In genomic region chr4:33189735-33190036, GRCm38 (mm10) we compare ENCODE assay signal across 8 mouse cellular contexts. TPM values are rescaled to one million over a fixed set of nuclear protein-coding genes. Genes with fewer than 3 reads are reported as not detected.
A peak's percentile ranks its signal among the peaks of the same experiment; 100 is the strongest.
DNase-seq lines count a peak whose midpoint lies in the region; ATAC-seq and TF ChIP-seq lines count a peak whose summit lies in the region.

Pm20d2 (minus strand) TSS chr4:33189737.

- no peak for TF ChIP-seq CTCF in bone marrow, adult 2 months (IDR thresholded peaks at IDR 0.05; ENCODE audit: control insufficient read depth, insufficient read depth, low read length)

- TF ChIP-seq POLR2A in bone marrow, adult 2 months (IDR thresholded peaks at IDR 0.05; ENCODE audit: borderline replicate concordance, control insufficient read depth, low read depth, low read length), result no peak

- no peaks in the 10 kb centered on the region; the same call in 1 of the 2 replicates for H3K9me3 ChIP-seq in erythroblast, embryonic 14.5 days (ENCODE audit: control insufficient read depth, low read length)
- peaks cover under 1% of the 10 kb centered on the region; the same call in 1 of the 2 replicates for H3K9me3 ChIP-seq in heart, embryonic 12.5 days (replicated peaks)
- no peaks in the 10 kb centered on the region for H3K9me3 ChIP-seq in liver, embryonic 11.5 days (ENCODE audit: control insufficient read depth, low read length)

- H3K9ac ChIP-seq in heart, embryonic 12.5 days, result peak within 1 kb of the TSS; percentile 73
- H3K9ac ChIP-seq in liver, embryonic 11.5 days (ENCODE audit: low read depth, low read length), result peak within 1 kb of the TSS; percentile 59

- peaks cover 44% of the 10 kb centered on the region for H3K27me3 ChIP-seq in erythroblast, embryonic 14.5 days (ENCODE audit: control insufficient read depth)
- H3K27me3 ChIP-seq in heart, embryonic 12.5 days (replicated peaks), result no peaks in the 10 kb centered on the region
- peaks cover 20% of the 10 kb centered on the region for H3K27me3 ChIP-seq in liver, embryonic 11.5 days (replicated peaks; ENCODE audit: control insufficient read depth, insufficient read depth, low read length)

- H3K27ac ChIP-seq in bone marrow, adult 2 months (ENCODE audit: control insufficient read depth, insufficient read depth, low read depth, low read length, poor library complexity), result peak within 1 kb of the TSS; percentile 21; the same call in 1 of the 2 replicates
- peak within 1 kb of the TSS; percentile 84 for H3K27ac ChIP-seq in heart, embryonic 12.5 days (ENCODE audit: poor library complexity, severe bottlenecking)
- peak within 1 kb of the TSS; percentile 58; the same call in 1 of the 2 replicates for H3K27ac ChIP-seq in liver, embryonic 11.5 days (ENCODE audit: low read depth, low read length)

- ATAC-seq in erythroblast, adult 5-6 weeks (replicated peaks; ENCODE audit: low FRiP score, poor library complexity, severe bottlenecking), result no peak
- no peak for ATAC-seq in heart, embryonic 12.5 days (ENCODE audit: insufficient number of reproducible peaks, low FRiP score)
- ATAC-seq in liver, embryonic 11.5 days (replicated peaks; ENCODE audit: low FRiP score), result no peak
- ATAC-seq in monocyte, adult 5-6 weeks (replicated peaks; ENCODE audit: insufficient number of reproducible peaks, low FRiP score, low TSS enrichment, poor library complexity, severe bottlenecking), result no peak

- H3K4me3 ChIP-seq in erythroblast, embryonic 14.5 days (replicated peaks), result peak within 1 kb of the TSS; percentile 49
- peak within 1 kb of the TSS; percentile 7 for H3K4me3 ChIP-seq in bone marrow, adult 2 months (replicated peaks; ENCODE audit: control insufficient read depth, low read depth, low read length)
- H3K4me3 ChIP-seq in heart, embryonic 12.5 days, result peak within 1 kb of the TSS; percentile 82
- peak within 1 kb of the TSS; percentile 62 for H3K4me3 ChIP-seq in liver, embryonic 11.5 days (ENCODE audit: low read depth, low read length)

- no peak for DNase-seq in liver, embryonic 11.5 days (ENCODE audit: low spot score)
- DNase-seq in yolk sac, embryonic 10.5 days (ENCODE audit: low spot score), result no peak
- DNase-seq in adipocyte (ENCODE audit: low spot score), result no peak

- 15% methylated on average over 6 of the region's 6 CpGs for WGBS in bone marrow, adult 2 months
- WGBS in heart, embryonic 12.5 days, result 16% methylated on average over 6 of the region's 6 CpGs
- 18% methylated on average over 6 of the region's 6 CpGs for WGBS in liver, embryonic 11.5 days

- H3K4me2 ChIP-seq in heart, embryonic 12.5 days, result peak within 1 kb of the TSS; percentile 96
- peak within 1 kb of the TSS; percentile 93 for H3K4me2 ChIP-seq in liver, embryonic 11.5 days

- H3K36me3 ChIP-seq in erythroblast, embryonic 14.5 days (ENCODE audit: control insufficient read depth), result no peaks in the 10 kb centered on the region
- 0 out of 2 replicates have a peak, but pooled peaks cover 3% of the 10 kb centered on the region for H3K36me3 ChIP-seq in heart, embryonic 12.5 days
- H3K36me3 ChIP-seq in liver, embryonic 11.5 days (ENCODE audit: control insufficient read depth, insufficient read depth, low read length), result no peaks in the 10 kb centered on the region

- H3K4me1 ChIP-seq in erythroblast, embryonic 14.5 days (ENCODE audit: control insufficient read depth), result peaks cover 5% of the 10 kb centered on the region
- no peaks in the 10 kb centered on the region for H3K4me1 ChIP-seq in bone marrow, adult 2 months (ENCODE audit: control insufficient read depth, insufficient read depth, low read length)
- H3K4me1 ChIP-seq in heart, embryonic 12.5 days (replicated peaks), result 0 out of 2 replicates have a peak, but pooled peaks cover 6% of the 10 kb centered on the region
- 0 out of 2 replicates have a peak, but pooled peaks cover 2% of the 10 kb centered on the region for H3K4me1 ChIP-seq in liver, embryonic 11.5 days (replicated peaks; ENCODE audit: control insufficient read depth, insufficient read depth, low read length)

RNA-seq across cellular contexts. Expression of gene Pm20d2, which starts in this region (rescaled TPM):
- not detected in 2 replicates for polyA plus RNA-seq in erythroblast, embryonic 14.5 days (2012)
- total RNA-seq in erythroblast, adult 5-6 weeks (2015; ENCODE audit: low replicate concordance), result not detected in 2 replicates
- total RNA-seq in erythroblast, adult 5-6 weeks (2017; ENCODE audit: low replicate concordance), result 0.28 TPM in 1 of 2 replicates, not detected in the other
- polyA plus RNA-seq in bone marrow, adult 2 months (2011; ENCODE audit: insufficient read depth, insufficient read length, low replicate concordance, missing spikeins), result 1.2 and 2.8 TPM in 2 replicates
- 1.8 and 2.0 TPM in 2 replicates for polyA plus RNA-seq in heart, embryonic 12.5 days (2016; fragmentation: Nextera tagmentation; extraction: Ambion mirVana)
- 0.26 and 0.70 TPM in 2 replicates for polyA plus RNA-seq in liver, embryonic 11.5 days (2014; fragmentation: Nextera tagmentation; extraction: Ambion mirVana)
- not detected in 3 replicates for total RNA-seq in monocyte, adult 5-6 weeks (2017)

Comparison
In these comparisons a context has a peak if more than half of its experiments do, and no peak if none do; other contexts are left out.
1. H3K4me3 ChIP-seq: peak in every context shown above with its lines; median percentile 82 in heart, embryonic 12.5 days; 62 in liver, embryonic 11.5 days; 49 in erythroblast, embryonic 14.5 days; 7 in bone marrow, adult 2 months.
2. H3K27ac ChIP-seq: peak in every context shown above with its lines; median percentile 84 in heart, embryonic 12.5 days; 58 in liver, embryonic 11.5 days; 21 in bone marrow, adult 2 months.